Mouse (Mus musculus) heart, embryonic 15.5 days (tissue): Measurements from ENCODE around the gene Ctdnep1. TPM values are rescaled to one million over a fixed set of nuclear protein-coding genes. Genes with fewer than 3 reads are reported as not detected.

ENCODE experiments used
- ATAC-seq: fragments of 200-750 bp; cut with Nextera tagmentation; replicated peaks from 2 replicates; pipeline ENCODE4 v1.8.0; 2017; ENCODE audit warnings: low read depth, moderate TSS enrichment; ENCODE audit not compliant: insufficient number of reproducible peaks, insufficient read depth, low FRiP score
- H3K27ac ChIP-seq: fragments of 300-500 bp; sonication (generic); 2 replicates; pipeline ENCODE4 v1.5.1; 2015; ENCODE audit warnings: mild to moderate bottlenecking, inconsistent platforms
- H3K27me3 ChIP-seq: fragments of 300-500 bp; sonication (generic); 2 replicates; pipeline ENCODE4 v1.6.1; 2015; ENCODE audit warnings: inconsistent platforms
- H3K36me3 ChIP-seq: fragments of 300-500 bp; sonication (generic); 2 replicates; pipeline ENCODE4 v1.6.1; 2015; ENCODE audit warnings: mild to moderate bottlenecking, inconsistent platforms
- H3K4me1 ChIP-seq: fragments of 300-500 bp; sonication (generic); replicated peaks from 2 replicates; pipeline ENCODE4 v1.6.1; 2015; ENCODE audit warnings: inconsistent platforms
- H3K4me2 ChIP-seq: fragments of 300-500 bp; sonication (generic); 2 replicates; pipeline ENCODE4 v1.6.1; 2015; ENCODE audit warnings: inconsistent platforms, mild to moderate bottlenecking, moderate library complexity
- H3K4me3 ChIP-seq: fragments of 300-500 bp; sonication (generic); 2 replicates; pipeline ENCODE4 v1.5.1; 2015; ENCODE audit warnings: mild to moderate bottlenecking, inconsistent platforms
- H3K9ac ChIP-seq: fragments of 300-500 bp; sonication (generic); 2 replicates; pipeline ENCODE4 v1.6.1; 2015; ENCODE audit warnings: mild to moderate bottlenecking, inconsistent platforms
- H3K9me3 ChIP-seq: fragments of 300-500 bp; sonication (generic); replicated peaks from 2 replicates; pipeline ENCODE4 v1.6.1; 2016; ENCODE audit warnings: inconsistent platforms
- WGBS: fragments of 180-500 bp; shearing (Covaris S2); methylation state at CpG from one replicate; pipeline ENCODE4 v1.1.7; 2015; ENCODE audit warnings: mixed read lengths; 5-methylcytosine and 5-hydroxymethylcytosine counted together
- polyA plus RNA-seq: library from polyadenylated mRNA; unstranded; fragments of >200 nt; fragmentation: Nextera tagmentation; extraction: Ambion mirVana; gene quantifications from 2 replicates; pipeline ENCODE4 v1.2.1, GENCODE M21; 2015

Ctdnep1 gene
- 19.9 and 21.6 TPM in 2 replicates for polyA plus RNA-seq

DNA sequence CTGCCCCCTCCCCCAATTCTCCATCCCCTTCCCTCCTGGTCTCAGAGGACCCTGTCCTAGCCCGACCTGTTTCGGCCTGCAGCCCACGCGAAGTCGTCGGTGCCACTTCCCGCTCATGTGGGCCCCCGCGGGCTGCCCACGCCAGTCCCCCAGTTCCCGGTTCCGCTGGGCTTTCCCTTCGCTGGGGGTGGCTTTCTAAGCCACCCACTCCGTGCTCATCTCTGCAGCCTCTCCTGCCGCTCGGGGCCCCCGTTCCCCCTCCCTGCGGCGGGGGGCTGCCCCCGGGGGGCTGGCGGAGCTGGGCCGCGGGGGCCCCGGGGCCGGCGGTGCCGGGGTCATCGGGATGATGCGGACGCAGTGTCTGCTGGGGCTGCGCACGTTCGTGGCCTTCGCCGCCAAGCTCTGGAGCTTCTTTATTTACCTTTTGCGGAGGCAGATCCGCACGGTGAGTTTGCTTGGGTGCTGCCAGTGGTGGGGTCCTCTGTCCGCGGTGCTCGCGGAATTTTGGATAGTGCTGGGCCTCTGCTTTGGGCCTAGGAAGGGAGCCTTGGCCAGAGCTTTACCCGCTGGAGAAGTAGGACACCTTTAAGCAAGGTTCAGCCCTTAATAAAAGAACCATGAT is at the start of gene Ctdnep1:
Gene Ctdnep1 (plus strand): TSS at position 16 of the 622 bp plus-strand sequence.
- Histone ChIP-seq H3K27me3 (no peaks in the 10 kb centered on the region), H3K4me1 (peaks cover 31% of the 10 kb centered on the region), H3K9me3 (no peaks in the 10 kb centered on the region), H3K36me3 (peaks cover 36% of the 10 kb centered on the region), H3K4me2 (peak within 1 kb of the TSS; percentile 89), H3K4me3 (peak within 1 kb of the TSS; percentile 98), H3K27ac (peak within 1 kb of the TSS; percentile 100), H3K9ac (peak within 1 kb of the TSS; percentile 100)
- under 1% methylated on average over 40 of the region's 43 CpGs for WGBS
- ATAC-seq = no peak

DNA sequence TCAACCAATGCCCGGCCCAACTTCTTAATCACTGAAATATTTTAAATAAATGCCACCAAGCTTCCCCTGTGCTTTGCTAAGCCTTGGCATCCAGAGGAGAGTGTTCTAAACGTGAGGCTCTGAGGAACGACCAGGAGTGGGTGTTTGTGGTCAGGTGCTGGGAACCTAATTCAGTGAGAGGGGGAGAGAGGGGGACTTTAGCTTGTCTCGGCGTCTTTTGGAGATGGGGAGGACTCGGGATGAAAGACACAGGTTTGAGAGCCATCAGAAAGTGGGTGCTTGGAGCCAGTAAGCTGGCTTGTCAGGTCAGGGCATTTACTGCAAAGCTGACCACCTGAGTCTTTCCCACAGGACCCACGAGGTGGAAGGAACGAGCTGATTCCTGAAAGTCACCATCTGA is 49.2 kb upstream of the Ctdnep1 start:
- Histone ChIP-seq H3K4me3 (no peak overlapping the region), H3K9me3 (no peaks in the 10 kb centered on the region), H3K27ac (no peak overlapping the region), H3K9ac (no peak overlapping the region), H3K4me1 (peaks cover 24% of the 10 kb centered on the region), H3K4me2 (no peak overlapping the region), H3K27me3 (peaks cover 11% of the 10 kb centered on the region), H3K36me3 (no peaks in the 10 kb centered on the region)
- WGBS = 60% methylated on average over 8 of the region's 8 CpGs
- ATAC-seq = no peak

DNA sequence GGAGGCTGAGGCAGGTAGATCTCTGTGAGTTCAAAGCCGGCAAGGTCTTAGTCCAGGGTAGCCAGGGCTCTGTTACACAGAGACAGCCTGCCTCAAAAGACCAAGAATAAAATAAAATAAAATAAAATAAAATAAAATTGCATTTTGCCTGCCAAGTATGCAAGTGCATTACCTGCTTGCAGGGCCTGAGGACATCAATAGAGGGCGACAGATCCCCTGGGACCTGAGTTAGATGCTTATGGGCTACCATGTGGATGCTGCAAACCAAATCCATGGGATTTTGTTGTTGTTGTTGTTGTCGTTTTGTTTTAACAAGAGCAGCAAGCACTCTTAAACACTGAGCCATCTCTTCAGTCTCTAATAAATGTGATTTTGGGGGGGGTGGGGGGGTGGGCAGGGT is 48.7 kb upstream of the Ctdnep1 start:
- WGBS = 38% methylated on average over 3 of the region's 3 CpGs
- H3K4me2 ChIP-seq = no peak overlapping the region
- H3K36me3 ChIP-seq = no peaks in the 10 kb centered on the region
- H3K4me3 ChIP-seq = no peak overlapping the region
- ATAC-seq = no peak
- H3K9ac ChIP-seq = no peak overlapping the region
- peaks cover 11% of the 10 kb centered on the region for H3K27me3 ChIP-seq
- H3K9me3 ChIP-seq = no peaks in the 10 kb centered on the region
- H3K4me1 ChIP-seq = peaks cover 29% of the 10 kb centered on the region
- H3K27ac ChIP-seq = no peak overlapping the region

DNA sequence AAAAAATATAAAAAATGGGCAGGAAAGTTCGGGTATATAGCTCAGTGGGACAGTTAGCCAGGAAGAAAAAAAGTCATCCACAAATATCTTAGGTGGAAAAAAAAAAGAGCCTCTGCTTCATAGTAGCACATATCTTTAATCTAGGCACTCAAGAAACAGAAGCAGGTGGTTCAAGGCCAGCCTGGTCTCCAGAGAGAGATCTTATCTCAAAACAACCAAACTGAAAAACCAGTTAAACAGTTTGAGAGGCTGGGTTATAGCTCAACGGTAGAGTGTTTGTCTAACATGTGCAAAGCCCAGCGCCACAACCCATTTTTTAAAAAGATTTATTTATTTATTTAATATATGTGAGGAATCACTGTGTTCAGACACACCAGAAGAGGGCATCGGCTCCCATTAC is 47.9 kb upstream of the Ctdnep1 start:
- no peak overlapping the region for H3K4me3 ChIP-seq
- no peaks in the 10 kb centered on the region for H3K9me3 ChIP-seq
- H3K4me2 ChIP-seq = no peak overlapping the region
- H3K4me1 ChIP-seq = peaks cover 37% of the 10 kb centered on the region
- ATAC-seq = no peak
- peaks cover 14% of the 10 kb centered on the region for H3K27me3 ChIP-seq
- no peak overlapping the region for H3K9ac ChIP-seq
- 65% methylated on average over 4 of the region's 4 CpGs for WGBS
- H3K36me3 ChIP-seq = no peaks in the 10 kb centered on the region
- H3K27ac ChIP-seq = no peak overlapping the region

DNA sequence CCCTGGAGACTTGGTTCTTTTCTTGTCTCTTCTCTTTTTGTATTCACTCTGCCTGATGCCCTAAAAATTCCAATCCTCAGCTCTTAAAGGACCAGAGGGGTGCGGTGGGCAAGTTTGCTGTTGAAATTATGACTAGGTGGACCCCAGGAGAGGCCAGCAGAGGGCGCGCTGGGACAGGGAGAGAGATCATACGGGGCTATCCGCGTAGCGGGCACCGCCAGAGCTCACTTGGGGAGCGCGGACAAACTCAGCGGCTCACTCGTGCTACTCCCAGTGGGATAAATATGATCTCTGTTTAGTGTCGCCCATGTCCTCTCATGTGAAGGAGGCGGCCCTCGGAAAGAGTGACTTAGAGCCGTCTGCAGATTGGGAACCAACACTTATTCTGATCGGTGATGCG is 46.8 kb upstream of the Ctdnep1 start:
- H3K27ac ChIP-seq = no peak overlapping the region
- H3K36me3 ChIP-seq = no peaks in the 10 kb centered on the region
- H3K4me1 ChIP-seq = peaks cover 41% of the 10 kb centered on the region
- 1% methylated on average over 18 of the region's 18 CpGs for WGBS
- H3K9me3 ChIP-seq = no peaks in the 10 kb centered on the region
- H3K9ac ChIP-seq = peak overlapping the region; percentile 28; the same call in 1 of the 2 replicates
- peak overlapping the region; percentile 28 for H3K4me3 ChIP-seq
- H3K4me2 ChIP-seq = peak overlapping the region; percentile 58
- 0 out of 2 replicates have a peak, but pooled peaks have one; percentile 32 for ATAC-seq
- H3K27me3 ChIP-seq = peaks cover 21% of the 10 kb centered on the region

DNA sequence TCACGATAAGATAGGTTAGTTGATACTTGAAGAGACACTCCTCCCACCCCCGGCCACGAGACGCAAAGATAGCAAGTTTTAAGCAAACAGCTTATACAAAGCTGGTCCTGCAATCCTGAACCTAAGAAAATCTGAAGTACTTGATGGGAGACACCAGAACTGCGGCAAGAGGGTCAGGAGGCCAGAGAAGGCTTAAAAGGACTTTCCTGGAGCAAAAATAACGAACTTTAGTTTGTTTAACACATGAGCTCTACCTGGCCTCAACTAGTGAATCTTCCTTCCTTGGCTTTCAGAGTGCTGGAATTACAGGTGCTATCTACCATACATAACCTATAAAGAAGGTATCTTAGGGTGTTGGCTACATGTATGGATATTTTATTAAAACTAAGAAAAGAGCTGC is 46.3 kb upstream of the Ctdnep1 start:
- no peak overlapping the region for H3K27ac ChIP-seq
- H3K4me1 ChIP-seq = peaks cover 41% of the 10 kb centered on the region
- H3K9me3 ChIP-seq = no peaks in the 10 kb centered on the region
- no peaks in the 10 kb centered on the region for H3K36me3 ChIP-seq
- peak overlapping the region; percentile 28; the same call in 1 of the 2 replicates for H3K9ac ChIP-seq
- no peak for ATAC-seq
- WGBS = 18% methylated on average over 6 of the region's 6 CpGs
- peak overlapping the region; percentile 61 for H3K4me3 ChIP-seq
- peak overlapping the region; percentile 58 for H3K4me2 ChIP-seq
- H3K27me3 ChIP-seq = peaks cover 22% of the 10 kb centered on the region

DNA sequence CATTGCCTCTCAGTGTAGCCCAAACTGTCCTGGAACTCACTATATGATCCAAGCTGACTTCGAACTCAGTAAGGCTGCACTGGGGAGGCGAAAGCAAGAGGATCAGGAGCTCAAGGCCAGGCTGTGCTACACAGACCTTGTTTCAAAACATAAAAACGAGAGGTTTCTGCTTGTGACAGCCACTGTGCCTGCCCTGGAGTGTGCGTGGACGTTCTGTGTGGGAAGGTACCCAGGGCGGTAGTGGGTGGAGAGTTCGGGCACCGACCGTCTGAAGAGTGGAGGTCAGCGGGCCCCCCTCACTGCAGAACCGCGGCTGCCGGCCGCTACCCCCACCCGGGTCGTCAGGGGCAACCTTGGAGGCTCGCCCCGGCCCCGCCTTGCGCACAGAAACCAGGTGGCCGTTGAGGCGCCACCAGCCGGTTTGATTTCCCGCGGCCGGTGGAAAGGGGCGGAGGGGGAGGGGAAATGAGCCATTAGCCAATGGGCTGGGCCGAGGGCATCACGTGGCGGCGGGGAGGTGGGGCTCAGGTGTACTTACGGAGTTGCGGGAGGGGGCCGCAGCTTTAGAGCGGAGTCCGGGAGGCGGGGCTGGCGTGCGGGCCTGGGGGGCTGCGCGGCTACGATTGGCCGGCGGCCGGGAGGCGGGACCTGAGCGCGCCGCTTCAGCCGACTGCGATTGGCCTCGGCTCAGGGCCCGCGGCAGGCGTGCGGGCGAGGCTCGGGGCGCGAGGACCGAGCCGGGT is 45.6 kb upstream of the Ctdnep1 start, which contains the start of gene Ybx2:
Gene Ybx2 (plus strand): TSS at position 660 of the 743 bp plus-strand sequence.
- Histone ChIP-seq H3K9me3 (no peaks in the 10 kb centered on the region), H3K4me1 (peaks cover 41% of the 10 kb centered on the region), H3K27me3 (peaks cover 26% of the 10 kb centered on the region), H3K9ac (peak within 1 kb of the TSS; percentile 67), H3K36me3 (no peaks in the 10 kb centered on the region), H3K4me2 (peak within 1 kb of the TSS; percentile 100), H3K4me3 (peak within 1 kb of the TSS; percentile 61), H3K27ac (peak within 1 kb of the TSS; percentile 61; the same call in 1 of the 2 replicates)
- ATAC-seq = peak; percentile 79
- 2% methylated on average over 60 of the region's 62 CpGs for WGBS

DNA sequence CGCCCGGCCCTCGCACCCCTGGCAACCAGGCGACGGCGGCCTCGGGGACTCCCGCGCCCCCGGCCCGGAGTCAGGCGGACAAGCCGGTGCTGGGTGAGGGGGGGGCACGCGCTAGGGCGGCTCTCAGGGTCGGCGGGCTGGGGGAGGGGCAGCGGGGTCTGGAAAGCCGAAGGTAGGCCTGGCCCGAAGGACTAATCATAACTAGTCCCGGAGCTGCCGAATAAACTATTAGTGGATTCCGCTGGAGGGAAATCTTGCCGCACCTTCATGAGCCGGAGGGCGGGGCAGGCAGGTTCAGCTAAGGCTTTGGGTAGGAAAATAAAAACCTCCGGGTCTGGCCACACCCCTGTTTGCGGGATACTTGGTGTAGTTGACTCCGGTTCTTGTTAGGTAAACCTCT is 44.8 kb upstream of the Ctdnep1 start:
- ATAC-seq = no peak
- Histone ChIP-seq H3K4me2 (peak overlapping the region; percentile 100), H3K27ac (peak overlapping the region; percentile 59; the same call in 1 of the 2 replicates), H3K4me1 (peaks cover 41% of the 10 kb centered on the region), H3K9me3 (no peaks in the 10 kb centered on the region), H3K4me3 (peak overlapping the region; percentile 61), H3K9ac (peak overlapping the region; percentile 67), H3K36me3 (no peaks in the 10 kb centered on the region), H3K27me3 (peaks cover 26% of the 10 kb centered on the region)
- WGBS = 3% methylated on average over 30 of the region's 30 CpGs

DNA sequence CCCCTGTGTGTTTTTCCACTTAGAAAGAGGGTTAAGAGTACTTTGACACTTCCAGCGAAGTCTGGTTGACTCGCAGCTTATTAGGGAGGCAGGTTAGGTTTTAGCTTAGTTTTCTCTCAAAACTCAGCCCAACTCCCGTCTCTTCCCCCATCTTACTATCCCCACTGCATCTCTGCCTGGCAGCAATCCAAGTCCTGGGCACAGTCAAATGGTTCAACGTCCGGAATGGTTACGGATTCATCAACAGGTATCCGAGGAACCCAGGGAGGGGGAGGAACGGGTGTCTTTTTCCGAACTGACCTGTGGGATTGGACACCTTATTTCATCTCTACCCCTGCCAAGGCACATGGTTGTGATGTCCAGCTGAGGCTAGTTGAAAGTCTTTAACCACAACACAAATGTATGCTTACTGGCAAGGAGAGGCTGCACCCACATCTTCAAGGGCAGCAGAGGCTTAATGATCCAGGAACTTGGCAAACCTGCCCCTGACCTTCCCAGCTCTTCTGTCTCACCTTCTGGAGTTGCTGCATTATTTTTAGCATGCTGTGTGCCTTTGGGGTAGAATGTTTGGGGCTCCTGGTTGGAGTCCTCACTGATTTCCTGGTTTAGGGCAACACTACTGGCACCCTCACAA is 44.1 kb upstream of the Ctdnep1 start:
- H3K27ac ChIP-seq = peak overlapping the region; percentile 61
- peak overlapping the region; percentile 100 for H3K4me2 ChIP-seq
- WGBS = 41% methylated on average over 9 of the region's 9 CpGs
- peak overlapping the region; percentile 61 for H3K4me3 ChIP-seq
- no peaks in the 10 kb centered on the region for H3K36me3 ChIP-seq
- H3K9me3 ChIP-seq = no peaks in the 10 kb centered on the region
- H3K9ac ChIP-seq = no peak overlapping the region
- H3K27me3 ChIP-seq = peaks cover 26% of the 10 kb centered on the region
- H3K4me1 ChIP-seq = peaks cover 41% of the 10 kb centered on the region
- no peak for ATAC-seq

DNA sequence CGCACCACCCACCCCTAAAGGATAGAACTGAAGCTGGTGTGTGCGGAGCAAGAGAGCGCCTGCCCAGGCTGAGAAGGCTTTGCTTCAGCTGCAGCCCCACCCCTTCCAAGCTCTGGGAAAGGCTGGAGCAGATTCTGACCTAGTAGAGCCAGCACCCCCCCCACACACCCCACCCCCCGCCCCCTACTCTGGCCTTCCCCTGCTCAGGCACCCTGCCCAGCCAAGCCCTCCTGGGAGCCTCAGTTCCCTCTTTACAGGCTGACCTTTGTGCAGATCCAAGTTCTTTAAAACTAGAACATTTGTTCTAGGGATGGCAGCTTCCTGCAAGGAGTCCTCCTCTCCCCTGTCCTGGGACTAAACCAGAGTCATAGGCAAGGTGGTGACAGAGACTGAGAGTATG is 43.6 kb upstream of the Ctdnep1 start:
- Histone ChIP-seq H3K4me3 (0 out of 2 replicates have a peak overlapping the region, but pooled peaks have one; percentile 61), H3K36me3 (no peaks in the 10 kb centered on the region), H3K4me2 (peak overlapping the region; percentile 100), H3K27ac (peak overlapping the region; percentile 61), H3K27me3 (peaks cover 26% of the 10 kb centered on the region), H3K9ac (no peak overlapping the region), H3K4me1 (peaks cover 41% of the 10 kb centered on the region), H3K9me3 (no peaks in the 10 kb centered on the region)
- WGBS = 40% methylated on average over 4 of the region's 4 CpGs
- no peak for ATAC-seq

DNA sequence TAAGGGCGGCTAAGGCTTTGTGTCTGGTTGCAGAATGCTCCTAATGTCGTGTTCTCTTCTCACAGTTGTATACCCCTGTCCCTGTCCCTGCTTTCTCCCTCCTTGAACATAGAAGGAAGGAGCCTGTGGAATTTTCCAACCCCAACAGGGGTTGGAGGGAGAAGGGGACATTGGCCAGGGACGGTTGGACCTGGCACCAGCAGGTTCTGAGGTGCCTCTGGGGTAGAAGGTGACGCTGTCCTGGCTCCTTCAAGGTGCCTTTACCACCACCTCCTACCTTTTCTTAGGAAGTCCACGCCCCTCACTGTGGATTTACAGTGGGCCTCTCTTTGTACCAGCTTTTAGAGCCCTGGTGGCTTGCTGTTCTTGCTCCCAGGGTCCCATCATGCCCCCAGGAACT is 43.1 kb upstream of the Ctdnep1 start:
- Histone ChIP-seq H3K4me3 (no peak overlapping the region), H3K9me3 (no peaks in the 10 kb centered on the region), H3K9ac (no peak overlapping the region), H3K27me3 (peaks cover 26% of the 10 kb centered on the region), H3K36me3 (no peaks in the 10 kb centered on the region; the same call in 1 of the 2 replicates), H3K4me1 (peaks cover 41% of the 10 kb centered on the region), H3K4me2 (no peak overlapping the region), H3K27ac (peak overlapping the region; percentile 61)
- ATAC-seq = no peak
- WGBS = 53% methylated on average over 5 of the region's 5 CpGs
